Mouse (Mus musculus) neutrophil, adult 83 days (primary cell): Measurements from ENCODE around the gene Faiml. TPM values are rescaled to one million over a fixed set of nuclear protein-coding genes. Genes with fewer than 3 reads are reported as not detected.

Experiments used
- total RNA-seq, 2 experiments: library from RNA; stranded (reverse); gene quantifications; one replicate each; pipeline ENCODE4 v1.2.4; 2023

The Faiml gene
- total RNA-seq, result not detected

GRCm38 (mm10) chr9:99237139-99237538 is at the start of gene Faiml:
Gene Faiml (minus strand): TSS chr9:99237239.

DNA sequence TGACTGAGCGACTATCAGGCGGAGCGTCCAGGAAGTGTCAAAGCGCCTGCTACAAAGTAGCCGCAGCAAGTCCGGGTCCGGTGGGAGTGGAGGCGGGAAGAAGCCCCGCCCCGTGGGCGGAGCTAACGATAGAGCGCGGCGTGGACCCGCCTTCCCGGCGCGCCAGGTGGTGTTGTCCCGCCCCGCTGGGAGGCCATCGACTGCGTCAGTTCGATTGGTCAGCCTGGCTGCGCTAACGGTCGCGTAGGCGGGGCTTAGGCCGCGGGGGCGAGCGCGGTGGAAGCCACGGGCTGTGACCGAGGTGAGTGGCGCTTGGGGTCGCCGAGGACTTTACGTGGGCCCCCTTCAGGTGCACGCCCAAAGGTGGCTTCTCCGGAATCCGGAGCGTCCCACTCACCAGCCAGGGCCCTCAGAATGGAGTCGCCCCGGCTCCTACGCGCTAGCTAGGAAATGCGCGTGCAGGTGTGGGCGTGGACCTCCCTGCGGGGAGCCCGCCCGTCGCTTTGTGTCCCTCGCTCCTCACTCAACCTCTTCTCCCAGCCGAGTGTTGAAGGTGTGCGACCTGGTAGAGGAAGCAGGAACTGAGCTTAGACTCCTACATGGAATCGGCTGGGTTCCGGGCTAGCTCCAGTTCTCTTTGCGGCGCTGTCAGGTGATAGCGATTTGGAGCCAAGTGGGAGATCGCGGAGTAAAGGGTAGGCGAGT is 6.3 kb upstream of the Faiml start, which contains the start of gene Cep70:
Cep70 (plus strand) TSS at position 178 of the 705 bp plus-strand sequence.

Other genes starting within 250 kb of the Faiml start
- gene Gm1123, start 201.5 kb downstream of the Faiml start, total RNA-seq, result not detected
- gene Pik3cb, start 96.6 kb downstream of the Faiml start, total RNA-seq, result 10 to 100 TPM; 44.2 to 45.4 TPM
- 10 to 100 TPM in 1 of 2 experiments, 1 to 10 TPM in 1; 9.8 to 12.2 TPM for gene Cep70, start 6.1 kb upstream of the Faiml start, total RNA-seq
- gene Esyt3, start 121.3 kb upstream of the Faiml start, total RNA-seq, result not detected
- gene Mras, start 200.1 kb upstream of the Faiml start, total RNA-seq, result under 1 TPM; 0.26 to 0.46 TPM
- gene Nme9, start 214.2 kb upstream of the Faiml start, total RNA-seq, result not detected